Mouse (Mus musculus) gastrocnemius, postnatal 4 days (tissue): ENCODE results near the gene Rpl10a. TPM values are rescaled to one million over a fixed set of nuclear protein-coding genes. Genes with fewer than 3 reads are reported as not detected.
"Not testable (repeated sequence)": the region's sequence is repeated elsewhere in the genome, so short reads cannot be mapped to it uniquely, and the experiment has no call there.

ENCODE experiments used
- DNase-seq, 2 experiments: peaks; one replicate each; pipeline ENCODE4 v3.0.0; 2021 to 2022; ENCODE audit warnings: low spot score in 2 of 2, mixed read lengths in 2 of 2
- total RNA-seq, 2 experiments: library from RNA; stranded (reverse); gene quantifications; 2 replicates each; pipeline ENCODE4 v1.2.3; 2021

Rpl10a gene
- total RNA-seq, 2 experiments from 2014 or later = 919 to 955 TPM

GRCm38 (mm10) chr17:28330232-28330546 is 1.9 kb downstream of the Rpl10a start:
- DNase-seq = no peak

- not testable (repeated sequence) for DNase-seq
These were observed 2.3 kb downstream of the Rpl10a start for GRCm38 (mm10) chr17:28330590-28330989.

DNA sequence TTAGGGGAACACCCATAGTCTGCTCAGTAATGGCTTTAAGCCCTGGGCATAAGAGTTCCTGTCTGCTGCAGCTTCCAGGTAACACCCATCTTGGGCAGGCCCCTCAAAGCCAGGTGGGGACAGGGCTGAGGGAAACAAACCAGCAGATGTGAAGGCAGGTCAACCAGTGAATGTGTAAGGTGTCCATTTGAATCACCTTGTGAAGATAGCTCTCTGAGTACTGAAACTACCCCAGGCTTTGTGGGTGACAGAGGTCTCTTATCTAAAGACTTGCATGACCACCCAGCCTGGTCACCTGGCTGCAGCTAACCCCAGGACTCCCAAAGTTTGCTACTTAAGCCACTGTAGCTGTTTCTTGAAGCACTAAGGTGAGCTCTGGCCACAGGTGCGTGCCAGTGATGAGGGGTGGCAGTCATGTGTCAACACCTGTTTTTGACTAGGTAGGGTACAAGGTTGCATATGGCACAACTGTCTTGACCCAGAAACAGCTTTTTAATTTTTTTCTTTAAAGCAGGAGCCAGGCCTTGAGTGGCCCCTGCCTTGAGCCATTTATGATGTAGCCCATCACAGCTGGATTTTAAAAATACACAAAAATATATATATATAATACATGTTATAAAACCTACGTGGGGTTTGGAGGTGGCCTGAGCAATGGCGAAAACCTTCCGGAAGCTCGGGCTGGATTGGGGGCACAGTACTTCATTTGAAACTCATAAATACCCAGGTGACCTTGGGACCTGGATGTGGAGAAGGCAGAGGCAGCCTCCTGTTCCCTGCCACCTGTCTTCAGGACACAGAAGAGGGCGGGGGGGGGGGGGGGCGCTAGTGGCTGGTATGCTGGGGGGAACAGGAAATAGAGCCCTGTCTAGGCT is 3.2 kb downstream of the Rpl10a start:
- DNase-seq = no peak

GRCm38 (mm10) chr17:28332113-28332914 is 4.0 kb downstream of the Rpl10a start:
- DNase-seq = no peak

- DNase-seq = no peak
These were observed 4.8 kb downstream of the Rpl10a start for GRCm38 (mm10) chr17:28332915-28333546.

DNA sequence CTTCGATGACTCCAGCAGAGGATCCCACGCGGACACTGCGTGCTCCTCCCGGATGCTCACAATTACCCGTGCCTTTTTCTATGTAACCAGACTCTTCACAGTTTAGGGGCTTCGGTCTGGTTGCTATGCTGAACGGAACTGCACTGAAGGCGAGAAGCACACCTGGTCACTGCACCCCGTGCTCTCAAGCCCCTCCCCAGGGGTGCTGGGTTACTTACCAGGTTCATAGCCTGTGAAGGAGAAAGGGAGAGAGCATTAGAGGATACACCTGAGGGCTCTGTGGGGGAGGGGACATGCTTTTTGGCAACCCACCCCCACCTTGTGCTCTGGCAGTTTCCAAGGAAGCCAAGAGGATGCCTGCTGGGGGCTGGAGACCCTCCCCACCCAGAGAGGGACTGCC is 7.0 kb downstream of the Rpl10a start:
- no peak for DNase-seq

DNA sequence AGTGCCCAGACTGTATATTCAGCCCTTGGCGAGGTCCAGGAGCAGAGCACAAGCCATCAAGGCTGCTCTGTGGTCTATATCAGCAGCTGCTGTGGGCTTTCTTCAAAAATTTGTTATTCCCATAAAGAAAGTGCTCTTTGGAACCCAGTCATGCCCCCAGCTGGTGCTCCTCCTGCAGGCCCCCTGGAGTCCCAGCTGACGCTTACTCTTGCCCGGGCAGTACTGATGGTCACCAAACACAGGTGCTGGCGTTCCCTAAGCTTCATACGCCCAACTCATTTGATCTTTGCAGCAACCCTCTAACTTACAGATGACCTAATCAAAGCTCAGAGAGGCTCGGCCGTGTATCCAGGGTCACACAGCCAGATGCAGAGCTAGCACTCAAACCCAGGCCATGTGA is 9.3 kb downstream of the Rpl10a start:
- DNase-seq = no peak

DNA sequence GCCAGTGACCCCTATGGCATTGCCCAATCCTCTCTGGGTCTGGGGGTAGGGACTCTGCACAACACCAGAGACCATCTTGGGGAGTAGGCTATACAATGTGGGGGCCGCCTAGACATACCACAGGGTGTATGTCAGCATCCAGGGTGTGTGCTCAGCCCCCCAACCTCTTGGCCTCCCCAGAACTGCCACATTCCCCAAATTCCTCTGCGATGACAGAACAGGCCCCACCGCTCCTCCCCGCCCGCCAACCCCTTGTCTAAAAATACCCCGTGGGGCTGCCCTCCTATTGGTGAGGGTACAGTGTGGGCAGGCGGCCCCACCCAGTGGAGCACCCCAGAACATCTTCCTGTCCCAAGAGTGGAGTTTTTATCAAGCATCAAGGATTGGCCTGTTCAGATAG is 12.3 kb downstream of the Rpl10a start:
- DNase-seq = no peak

GRCm38 (mm10) chr17:28341091-28341490 is 12.8 kb downstream of the Rpl10a start:
- peak; percentile 82 to 88 for DNase-seq

GRCm38 (mm10) chr17:28344050-28344607 is 15.9 kb downstream of the Rpl10a start:
- DNase-seq = no peak

DNA sequence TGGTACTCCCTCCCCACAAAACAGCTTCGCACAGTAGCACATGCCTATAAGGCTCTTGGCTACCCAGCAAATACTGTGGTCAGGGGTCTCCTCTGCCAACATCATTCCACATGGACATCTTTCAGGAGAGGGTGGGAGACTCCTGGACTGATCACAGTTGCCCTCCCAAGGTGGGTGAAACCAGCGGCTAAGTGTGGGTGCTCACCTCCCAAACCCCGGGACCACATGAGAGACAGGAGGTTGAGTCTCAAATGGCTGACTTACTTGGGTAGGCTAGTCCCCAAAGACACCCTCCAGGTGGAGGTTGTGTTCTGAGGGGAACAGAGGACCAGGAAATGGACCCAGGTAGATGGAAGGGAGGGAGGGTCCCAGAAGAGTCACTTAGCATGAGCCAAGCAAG is 16.4 kb downstream of the Rpl10a start:
- DNase-seq = no peak

DNA sequence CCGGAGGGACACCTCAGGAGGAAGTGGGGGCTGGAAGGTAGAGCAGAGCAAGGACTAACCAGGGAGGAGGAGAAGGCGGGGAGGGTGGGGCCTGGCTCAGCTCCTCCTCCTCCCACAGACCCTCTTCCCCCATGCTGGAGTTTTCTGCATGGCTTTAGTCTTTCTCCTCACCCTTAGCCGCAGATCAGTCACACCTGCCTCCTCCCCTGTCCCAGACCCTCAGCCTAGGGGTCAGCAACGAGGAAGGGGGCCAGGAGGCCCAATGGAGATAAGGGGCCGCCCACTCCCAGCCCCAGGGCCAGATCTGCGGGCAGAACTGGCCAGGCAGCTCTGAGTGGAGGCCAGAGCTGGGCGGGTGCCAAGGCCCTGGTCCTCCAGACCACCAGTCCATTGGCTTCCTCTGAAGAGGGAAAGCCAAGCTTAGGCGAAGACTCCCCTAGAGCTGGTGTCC is 17.0 kb downstream of the Rpl10a start:
- DNase-seq = peak in 1 of 2 experiments; percentile 61

DNA sequence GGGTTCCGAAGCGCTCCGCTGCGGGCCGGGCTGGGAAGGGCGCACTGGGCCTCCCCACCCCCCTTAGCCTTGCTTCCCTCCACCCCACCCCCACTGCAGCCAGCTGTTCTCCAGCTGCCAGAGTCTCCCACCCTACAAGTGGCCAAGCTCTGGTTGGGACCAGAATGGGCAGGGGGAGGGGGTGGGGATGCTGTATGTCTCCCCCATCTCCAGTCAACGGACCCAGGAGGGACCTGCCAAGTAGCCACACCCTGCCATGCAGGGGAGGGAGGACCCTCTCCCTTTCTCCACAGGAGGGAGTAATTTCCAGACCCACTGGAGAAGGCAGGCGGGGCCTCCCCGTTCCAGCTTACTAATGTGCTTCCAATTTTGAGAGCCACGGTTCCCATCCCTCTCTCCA is 17.6 kb downstream of the Rpl10a start:
- DNase-seq = peak in 1 of 2 experiments; percentile 66

DNA sequence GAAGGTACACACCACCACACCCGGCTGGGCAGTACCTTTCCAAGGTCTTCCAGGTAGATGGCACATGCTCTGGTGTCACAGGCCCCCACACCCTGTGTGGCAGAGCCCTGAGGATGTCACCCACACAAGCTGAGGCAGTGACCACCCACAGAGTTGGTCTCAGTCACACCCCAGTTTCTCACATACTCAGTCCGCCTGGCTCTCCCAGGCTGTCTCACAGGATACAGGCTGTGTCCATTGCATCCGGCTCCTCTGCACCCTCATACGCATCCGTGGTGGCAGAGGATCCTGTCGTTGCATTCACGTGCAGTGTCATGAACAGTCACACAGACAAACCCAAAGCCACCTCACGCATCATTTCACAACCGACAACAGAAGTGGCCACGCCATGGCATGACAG is 19.1 kb downstream of the Rpl10a start:
- no peak for DNase-seq

DNA sequence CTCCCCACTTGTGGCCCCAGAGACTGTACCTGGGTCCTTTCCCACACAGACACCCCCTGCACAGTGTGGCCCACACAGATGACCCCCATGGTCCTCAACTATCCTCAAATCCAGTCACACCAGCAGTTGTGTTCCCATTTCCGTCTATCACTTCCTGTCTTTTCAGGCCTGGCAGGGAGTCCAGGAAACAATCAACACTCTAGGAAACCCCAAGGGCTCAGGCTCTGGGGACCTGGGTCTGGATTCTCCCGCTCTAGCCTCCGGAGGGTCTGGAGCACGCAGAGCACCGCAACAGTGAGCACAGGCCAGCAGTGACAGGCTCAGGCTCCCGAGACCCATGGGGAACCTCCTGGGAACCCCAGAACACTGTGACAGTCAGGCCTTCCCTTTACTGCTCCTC is 19.9 kb downstream of the Rpl10a start:
- no peak for DNase-seq

DNA sequence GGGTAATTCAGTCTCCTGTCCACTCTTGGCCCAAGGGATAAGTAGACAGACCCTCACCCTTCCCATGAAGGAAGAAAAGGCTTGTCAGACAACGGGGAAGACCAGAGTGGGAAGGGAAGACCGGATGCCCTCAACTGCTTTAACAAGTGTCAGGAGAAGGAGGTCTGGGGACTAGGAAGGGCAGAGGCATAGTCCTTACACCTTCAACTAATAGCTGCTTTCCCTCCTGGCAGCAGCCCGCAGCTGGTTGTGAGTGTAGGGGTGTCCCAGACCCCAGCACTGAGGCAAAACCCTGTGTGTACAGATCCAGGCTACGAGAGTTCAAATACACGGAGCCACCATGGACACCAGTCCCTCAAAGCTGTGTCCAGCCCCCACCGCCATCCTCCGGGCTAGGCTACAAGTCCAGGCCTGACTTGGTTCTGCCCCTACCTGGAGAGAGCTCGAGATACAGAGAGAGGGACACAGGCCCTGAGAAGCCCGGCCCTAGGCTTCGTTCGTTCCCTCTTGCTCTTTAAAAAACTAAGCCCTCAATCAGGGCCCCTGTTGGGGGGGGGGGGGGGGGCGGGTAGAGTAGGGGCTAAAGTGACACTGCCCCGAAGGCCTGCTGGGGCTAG is 21.1 kb downstream of the Rpl10a start:
- no peak for DNase-seq

- DNase-seq = peak; percentile 48 to 67
These were observed 21.7 kb downstream of the Rpl10a start for GRCm38 (mm10) chr17:28349901-28350465.

- DNase-seq = peak; percentile 84 to 86
These were observed 22.4 kb downstream of the Rpl10a start, which contains the start of gene Tead3 for GRCm38 (mm10) chr17:28350466-28351352. TSS of gene Tead3 (minus strand) at chr17:28350817.

DNA sequence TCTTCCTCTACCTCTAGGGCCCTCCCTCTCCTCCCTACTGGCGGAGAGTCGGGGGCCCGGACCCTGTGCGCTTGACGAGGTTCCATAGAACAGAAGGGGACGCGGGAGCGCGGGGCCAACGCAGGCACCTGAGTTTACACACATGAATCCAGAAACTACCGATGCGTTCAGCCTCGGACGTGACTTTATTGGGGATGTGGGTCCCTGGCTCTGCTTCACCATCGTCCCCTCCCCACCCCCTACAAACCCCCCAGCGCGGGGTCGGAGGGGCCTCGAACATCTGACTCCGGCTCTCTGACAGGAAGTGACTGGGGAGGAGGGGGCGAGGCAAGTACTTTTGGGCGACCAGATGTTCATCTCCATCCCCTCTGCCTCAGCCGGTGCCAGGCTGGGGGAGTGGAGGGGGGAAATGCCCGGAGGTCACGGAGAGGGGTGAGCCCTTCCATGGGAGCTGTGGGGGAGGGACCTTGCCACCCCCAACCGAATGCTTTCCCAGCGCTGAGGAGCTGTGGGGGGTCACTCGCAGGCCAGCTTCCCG is 23.2 kb downstream of the Rpl10a start:
- DNase-seq = no peak
